Mouse (Mus musculus): ENCODE data around the gene Baiap3. TPM values are rescaled to one million over a fixed set of nuclear protein-coding genes. Genes with fewer than 3 reads are reported as not detected.
"Not testable (repeated sequence)": the region's sequence is repeated elsewhere in the genome, so short reads cannot be mapped to it uniquely, and the experiment has no call there.

Baiap3 gene
- polyA plus RNA-seq, 1 experiment: not detected

DNA sequence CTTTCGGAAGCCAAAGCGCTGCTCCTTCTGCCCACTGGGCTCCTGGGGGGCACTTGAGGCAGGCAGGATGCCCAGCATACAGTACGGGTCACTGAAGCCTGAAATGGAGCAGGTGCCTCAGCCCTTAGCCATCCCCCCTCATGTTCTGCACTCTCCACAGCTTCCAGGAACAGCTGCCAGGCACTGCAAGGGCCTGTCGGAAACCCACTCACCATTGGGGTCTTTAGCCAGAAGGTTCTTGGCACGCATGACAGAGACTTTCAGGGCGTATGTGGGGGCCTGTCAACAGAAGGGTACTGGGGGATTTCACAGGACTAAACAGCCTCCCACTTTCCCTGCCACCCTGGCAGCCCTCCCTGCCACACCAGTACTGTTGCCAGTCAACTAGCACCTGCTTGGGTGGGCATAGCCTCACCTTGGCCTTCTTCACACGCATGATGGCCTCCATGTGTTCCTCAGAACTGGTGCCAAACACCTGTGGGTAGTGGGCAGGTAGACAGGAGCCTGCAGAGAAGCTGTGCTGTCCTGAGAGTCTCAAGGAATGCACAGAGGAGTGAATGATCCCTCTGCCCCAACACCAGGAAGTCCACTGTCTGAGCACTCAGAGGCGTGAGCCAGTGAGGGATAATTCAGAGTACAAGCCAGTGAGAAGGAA is 5.9 kb downstream of the Baiap3 start:
- Histone ChIP-seq H3K27ac (ENCODE audit: insufficient read depth, low read depth, low read length) (no peak overlapping the region), H3K4me3 (ENCODE audit: insufficient read depth, low read length) (no peak overlapping the region), H3K4me1 (ENCODE audit: control insufficient read depth, insufficient read depth, low read length) (no peaks in the 10 kb centered on the region; the same call in 1 of the 2 replicates)
- no peak for TF ChIP-seq CTCF (IDR thresholded peaks at IDR 0.05; ENCODE audit: low read depth, low read length)
- no peak for TF ChIP-seq POLR2A (IDR thresholded peaks at IDR 0.05; ENCODE audit: borderline replicate concordance, low read depth, low read length)

DNA sequence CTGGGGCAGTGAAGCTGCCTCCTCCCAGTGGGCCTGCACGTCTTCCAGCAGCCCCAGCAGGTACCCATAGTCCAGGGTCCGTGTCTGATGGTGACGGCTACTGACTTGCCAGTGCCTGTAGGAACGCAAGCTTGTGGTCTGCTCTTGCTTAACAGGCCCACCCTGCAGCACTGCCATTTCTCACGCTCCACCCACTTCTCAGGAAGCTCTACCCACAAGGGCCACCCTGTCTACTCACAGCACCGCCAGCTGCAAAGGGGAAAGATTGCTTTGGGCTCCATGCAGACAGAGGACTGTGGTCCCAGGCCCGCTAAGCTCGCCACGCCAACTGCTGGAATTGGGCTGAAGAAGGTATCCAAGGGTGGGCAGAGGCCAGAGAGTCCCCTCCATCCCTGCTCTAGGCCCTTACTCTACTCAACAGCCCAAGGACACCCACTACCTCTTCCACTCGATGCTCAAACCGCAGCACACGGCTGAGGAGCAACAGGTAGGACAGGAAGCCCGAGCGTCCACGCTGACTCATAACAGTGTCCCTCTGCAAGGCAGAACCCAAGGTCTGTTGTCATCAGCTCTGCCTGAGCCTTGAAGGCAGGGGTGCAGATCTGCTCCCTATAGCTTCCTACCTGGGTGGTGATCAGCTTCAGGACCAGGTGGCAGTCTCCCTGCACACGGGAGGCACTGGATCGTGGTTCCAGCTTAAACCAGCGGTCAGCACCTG is 8.0 kb downstream of the Baiap3 start:
- no peak overlapping the region for H3K27ac ChIP-seq (ENCODE audit: insufficient read depth, low read depth, low read length)
- H3K4me1 ChIP-seq (ENCODE audit: control insufficient read depth, insufficient read depth, low read length): no peaks in the 10 kb centered on the region; the same call in 1 of the 2 replicates
- no peak overlapping the region for H3K4me3 ChIP-seq (ENCODE audit: insufficient read depth, low read length)
- TF ChIP-seq CTCF (IDR thresholded peaks at IDR 0.05; ENCODE audit: low read depth, low read length): no peak
- no peak for TF ChIP-seq POLR2A (IDR thresholded peaks at IDR 0.05; ENCODE audit: borderline replicate concordance, low read depth, low read length)

DNA sequence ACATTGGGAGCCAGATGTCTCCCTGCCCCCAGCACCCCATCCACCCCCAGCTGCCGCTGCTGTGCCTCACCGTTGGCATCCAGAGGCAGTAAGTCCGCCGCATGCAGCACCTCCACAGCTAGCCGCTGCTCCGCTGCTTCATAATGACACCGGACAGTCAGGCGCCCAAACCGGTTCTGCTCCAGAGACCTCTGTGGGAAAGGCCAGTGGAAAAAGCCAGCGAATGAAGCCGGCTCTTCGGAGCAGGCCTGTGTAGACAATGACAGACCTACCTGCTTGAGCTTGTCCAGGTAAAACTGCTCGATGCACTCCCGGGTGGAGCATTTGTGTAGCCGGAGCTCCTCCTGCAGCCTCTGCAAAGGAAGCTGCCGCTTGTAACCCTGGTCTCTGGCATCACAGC is 11.9 kb downstream of the Baiap3 start:
- Histone ChIP-seq H3K4me3 (ENCODE audit: insufficient read depth, low read length) (no peak overlapping the region), H3K4me1 (ENCODE audit: control insufficient read depth, insufficient read depth, low read length) (peaks cover 6% of the 10 kb centered on the region), H3K27ac (ENCODE audit: insufficient read depth, low read depth, low read length) (no peak overlapping the region)
- no peak for TF ChIP-seq POLR2A (IDR thresholded peaks at IDR 0.05; ENCODE audit: borderline replicate concordance, low read depth, low read length)
- no peak for TF ChIP-seq CTCF (IDR thresholded peaks at IDR 0.05; ENCODE audit: low read depth, low read length)

DNA sequence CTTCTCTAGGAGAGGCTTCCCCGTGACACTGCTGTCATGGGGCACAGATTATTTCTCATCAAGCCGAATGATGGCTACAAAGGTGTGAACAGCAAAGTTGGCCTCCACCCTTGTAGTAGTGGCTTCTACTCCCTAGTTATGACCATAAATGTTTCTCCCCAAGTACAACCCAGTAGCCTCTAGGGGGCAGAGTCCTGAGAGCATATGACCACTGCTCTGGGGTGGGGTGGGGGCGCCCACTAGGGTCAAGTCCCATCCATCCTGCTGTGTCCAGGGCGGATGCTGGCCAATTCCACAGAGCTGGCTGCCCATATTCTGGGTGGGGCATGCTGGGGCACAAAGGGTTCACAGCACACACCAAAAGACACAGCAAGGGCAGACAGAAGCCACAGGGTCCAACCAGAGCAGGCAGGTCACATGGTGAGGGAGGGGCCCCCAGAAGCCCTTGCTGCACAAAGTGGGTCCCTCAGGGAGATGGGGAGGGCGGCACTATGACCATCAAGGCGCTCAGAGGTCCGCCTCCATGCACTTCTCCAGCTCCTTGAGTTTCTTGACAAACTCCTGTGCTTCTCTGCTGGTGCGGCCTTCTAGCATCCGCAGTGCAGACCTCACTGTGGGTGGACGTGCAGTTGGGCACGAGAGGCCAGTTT is 12.9 kb downstream of the Baiap3 start:
- TF ChIP-seq CTCF (IDR thresholded peaks at IDR 0.05; ENCODE audit: low read depth, low read length) (no peak), POLR2A (IDR thresholded peaks at IDR 0.05; ENCODE audit: borderline replicate concordance, low read depth, low read length) (no peak)

DNA sequence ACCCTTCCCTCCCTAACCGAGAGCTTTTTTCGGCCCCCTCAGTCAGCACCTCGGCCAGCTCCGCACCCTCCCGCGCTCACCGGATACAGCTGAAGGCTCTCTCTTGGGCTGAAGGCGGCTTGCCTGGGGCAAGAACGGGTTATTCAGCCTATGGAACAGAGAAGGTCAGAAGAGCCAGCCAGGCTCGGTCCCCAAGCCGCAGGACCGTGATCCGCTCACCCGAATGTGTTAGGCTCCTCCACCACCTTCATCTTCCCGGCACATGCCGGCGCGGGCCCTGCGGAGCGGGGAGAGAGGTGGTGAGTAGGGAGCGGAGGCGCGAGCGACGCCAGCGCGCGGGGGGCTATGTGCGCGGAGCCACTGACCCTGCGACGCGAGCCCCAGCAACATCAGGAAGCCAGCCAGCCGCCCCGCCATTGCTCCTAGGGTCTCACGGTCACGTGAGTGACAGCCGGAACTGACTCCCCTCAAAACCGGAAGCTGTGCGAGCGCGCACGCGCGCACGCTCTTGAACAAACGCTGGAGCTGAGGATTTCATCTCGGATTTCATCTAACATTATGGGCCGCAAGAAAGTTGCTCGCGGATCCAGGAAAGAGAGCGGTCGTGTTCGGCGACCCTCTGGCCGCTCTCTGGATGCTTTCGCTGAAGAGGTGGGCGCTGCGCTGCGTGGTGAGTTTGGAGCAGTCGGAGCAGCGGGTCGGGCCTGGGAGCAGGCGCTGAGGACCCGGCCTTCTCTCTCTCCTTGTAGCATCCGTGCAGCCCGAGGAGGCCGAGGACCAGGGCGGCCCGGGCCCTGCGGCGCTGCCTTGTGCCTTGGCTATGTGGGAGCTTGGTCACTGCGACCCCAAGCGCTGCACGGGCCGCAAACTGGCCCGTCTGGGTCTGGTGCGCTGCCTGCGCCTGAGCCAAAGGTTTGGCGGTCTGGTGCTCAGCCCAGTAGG is 16.2 kb downstream of the Baiap3 start, which contains the start of the genes Gnptg and Tsr3:
Gene Gnptg, minus strand, starts transcription at position 430 of the 942 bp plus-strand sequence.
Gene Tsr3, plus strand, starts transcription at position 476 of the 942 bp plus-strand sequence.
- TF ChIP-seq POLR2A (IDR thresholded peaks at IDR 0.05; ENCODE audit: borderline replicate concordance, low read depth, low read length) (no peak), CTCF (IDR thresholded peaks at IDR 0.05; ENCODE audit: low read depth, low read length) (no peak)
- Histone ChIP-seq H3K4me1 (ENCODE audit: control insufficient read depth, insufficient read depth, low read length) (peaks cover 6% of the 10 kb centered on the region), H3K4me3 (ENCODE audit: insufficient read depth, low read length) (peak within 1 kb of the TSS; percentile 76), H3K27ac (ENCODE audit: insufficient read depth, low read depth, low read length) (peak within 1 kb of the TSS; percentile 46; the same call in 1 of the 2 replicates)

More for the DNA sequence above, 12.9 kb downstream of the Baiap3 start:
- Histone ChIP-seq H3K4me3 (ENCODE audit: insufficient read depth, low read length) (no peak overlapping the region), H3K4me1 (ENCODE audit: control insufficient read depth, insufficient read depth, low read length) (peaks cover 6% of the 10 kb centered on the region), H3K27ac (ENCODE audit: insufficient read depth, low read depth, low read length) (no peak overlapping the region)

DNA sequence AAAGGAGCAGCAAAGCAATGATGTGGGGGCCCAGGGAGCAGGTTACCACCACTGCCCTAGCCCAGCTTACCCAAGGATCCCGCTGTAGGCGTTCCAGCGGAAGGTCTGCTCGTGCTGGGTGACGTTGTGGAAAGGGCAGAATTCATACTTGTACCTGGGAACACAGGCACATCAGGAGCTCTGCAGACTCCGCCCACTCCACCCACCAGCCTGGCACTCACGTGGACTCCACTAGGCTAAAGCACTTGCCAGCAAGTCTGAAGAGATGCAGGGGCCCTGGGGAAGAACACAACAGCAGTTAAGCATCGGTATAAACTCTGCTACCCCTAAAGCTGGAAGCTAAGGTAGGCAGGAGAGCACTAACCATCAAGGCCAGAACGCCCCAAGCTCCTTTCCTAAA is 20.5 kb downstream of the Baiap3 start:
- H3K27ac ChIP-seq (ENCODE audit: insufficient read depth, low read depth, low read length): no peak overlapping the region
- H3K4me1 ChIP-seq (ENCODE audit: control insufficient read depth, insufficient read depth, low read length): peaks cover 3% of the 10 kb centered on the region
- TF ChIP-seq POLR2A (IDR thresholded peaks at IDR 0.05; ENCODE audit: borderline replicate concordance, low read depth, low read length) (no peak), CTCF (IDR thresholded peaks at IDR 0.05; ENCODE audit: low read depth, low read length) (no peak)
- H3K4me3 ChIP-seq (ENCODE audit: insufficient read depth, low read length): no peak overlapping the region

DNA sequence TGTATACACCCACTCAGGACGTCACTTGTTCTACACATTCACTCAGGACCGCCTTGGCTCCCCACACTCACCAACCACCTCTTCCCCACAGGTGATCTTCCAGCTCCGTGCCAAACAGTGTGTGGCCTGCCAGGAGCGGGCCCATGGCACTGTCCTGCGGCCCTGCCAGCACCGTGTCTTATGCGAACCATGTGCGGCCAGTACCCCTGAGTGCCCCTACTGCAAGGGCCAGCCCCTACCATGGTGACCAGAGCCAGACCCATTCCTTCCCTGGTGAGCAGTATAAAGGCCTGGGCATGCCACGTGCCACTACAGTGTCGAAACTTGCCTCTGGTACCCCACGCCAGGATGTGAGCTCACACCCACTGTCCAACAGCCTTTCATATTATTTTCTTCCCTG is 24.5 kb downstream of the Baiap3 start:
- H3K4me3 ChIP-seq (ENCODE audit: insufficient read depth, low read length); H3K4me1 ChIP-seq (ENCODE audit: control insufficient read depth, insufficient read depth, low read length); H3K27ac ChIP-seq (ENCODE audit: insufficient read depth, low read depth, low read length): not testable (repeated sequence)

DNA sequence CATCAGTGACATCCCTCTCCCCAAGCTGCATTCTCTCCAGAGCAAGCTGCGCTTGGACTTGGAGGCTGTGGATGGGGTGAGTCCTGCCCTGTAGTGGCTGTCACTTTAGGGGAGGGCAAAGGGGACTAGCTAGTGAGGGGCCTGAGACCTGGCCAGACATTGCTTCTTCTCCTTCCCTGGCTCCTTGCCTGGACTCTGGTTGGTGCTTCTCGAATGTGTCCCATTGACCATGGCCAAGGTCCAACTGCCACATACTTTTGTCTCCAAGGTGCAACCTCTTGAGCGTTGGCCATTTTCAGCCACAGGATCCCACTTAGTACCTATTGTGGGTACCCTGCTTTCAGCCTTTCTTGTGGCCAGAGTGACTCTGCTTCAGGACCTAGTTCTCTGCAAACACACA is 25.5 kb downstream of the Baiap3 start:
- Histone ChIP-seq H3K4me1 (ENCODE audit: control insufficient read depth, insufficient read depth, low read length) (no peaks in the 10 kb centered on the region), H3K27ac (ENCODE audit: insufficient read depth, low read depth, low read length) (no peak overlapping the region), H3K4me3 (ENCODE audit: insufficient read depth, low read length) (no peak overlapping the region)
- TF ChIP-seq CTCF (IDR thresholded peaks at IDR 0.05; ENCODE audit: low read depth, low read length) (no peak), POLR2A (IDR thresholded peaks at IDR 0.05; ENCODE audit: borderline replicate concordance, low read depth, low read length) (no peak)

DNA sequence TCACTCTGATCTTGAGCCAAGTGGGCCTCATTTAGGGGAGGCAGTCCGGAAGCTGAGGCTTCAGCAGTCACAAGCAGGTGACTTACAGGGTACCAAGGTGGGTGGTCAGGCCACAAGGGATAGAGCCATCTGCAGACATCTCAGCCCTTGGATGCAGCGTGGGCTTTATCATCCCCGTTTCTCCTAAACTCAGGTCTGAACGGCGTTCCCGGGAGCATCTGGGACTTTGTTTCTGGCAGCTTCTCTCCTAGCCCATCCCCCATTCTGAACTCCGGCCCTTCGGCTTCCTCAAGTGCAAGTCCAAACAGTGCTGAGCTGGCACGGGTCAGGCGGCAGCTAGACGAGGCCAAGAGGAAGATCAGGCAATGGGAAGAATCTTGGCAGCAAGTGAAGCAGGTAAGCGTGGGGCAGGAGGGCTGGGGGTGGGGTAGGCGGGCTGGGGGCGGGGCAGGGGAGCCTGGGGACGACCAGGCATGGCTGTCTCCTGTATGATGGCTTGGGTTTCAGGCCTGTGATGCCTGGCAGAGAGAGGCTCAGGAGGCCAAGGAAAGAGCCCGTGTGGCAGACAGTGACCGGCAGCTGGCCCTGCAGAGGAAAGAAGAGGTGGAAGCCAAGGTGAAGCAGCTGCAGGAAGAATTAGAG is 26.0 kb downstream of the Baiap3 start:
- H3K27ac ChIP-seq (ENCODE audit: insufficient read depth, low read depth, low read length): not testable (repeated sequence)

More for the DNA sequence above, 26.0 kb downstream of the Baiap3 start:
- H3K4me3 ChIP-seq (ENCODE audit: insufficient read depth, low read length); H3K4me1 ChIP-seq (ENCODE audit: control insufficient read depth, insufficient read depth, low read length): not testable (repeated sequence)

All from bone marrow macrophage, adult 2 months (primary cell).